Mouse (Mus musculus) thymus, postnatal 14 days (tissue): ENCODE measurements around the gene Gm9.
"Not testable (repeated sequence)": the region's sequence is repeated elsewhere in the genome, so short reads cannot be mapped to it uniquely, and the experiment has no call there.

Experiments
- DNase-seq: peaks from one replicate; pipeline ENCODE4 v3.0.0; 2021

The Gm9 gene

GRCm38 (mm10) chrX:37210941-37211340 lies at the start of gene Gm9:
TSS of gene Gm9 (minus strand) at chrX:37211041.
- DNase-seq: no peak

DNA sequence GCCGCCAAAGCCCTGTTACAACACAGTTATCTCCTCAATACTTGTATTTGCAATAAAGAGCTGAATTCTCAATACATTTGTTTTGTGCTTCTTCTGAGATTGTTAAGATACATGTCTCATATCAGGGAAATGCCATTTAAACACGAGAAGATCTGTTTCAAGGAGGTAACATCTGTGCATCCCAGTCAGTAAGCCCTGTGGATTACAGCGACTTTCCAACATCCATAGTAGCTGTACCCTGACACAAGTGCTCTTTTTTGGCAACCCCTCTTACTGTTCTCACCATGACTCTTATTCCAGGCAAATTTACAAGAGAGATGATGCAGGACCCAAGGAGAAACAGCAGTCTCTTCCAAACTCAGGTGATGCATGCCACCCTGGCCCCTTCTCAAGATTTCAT lies 38.8 kb upstream of the Gm9 start, which contains the start of gene Rhox3a:
TSS of gene Rhox3a (plus strand) at position 301 of the 400 bp plus-strand sequence.
- not testable (repeated sequence) for DNase-seq

- not testable (repeated sequence) for DNase-seq
Observed at GRCm38 (mm10) chrX:37244676-37245075, 33.8 kb upstream of the Gm9 start, which contains the start of gene Rhox2a. TSS of gene Rhox2a (plus strand) at chrX:37244976.

GRCm38 (mm10) chrX:37222158-37222557 lies 11.3 kb upstream of the Gm9 start, which contains the start of gene Rhox1:
TSS of gene Rhox1 (minus strand) at chrX:37222258.
- DNase-seq: not testable (repeated sequence)

- no peak for DNase-seq
Observed at GRCm38 (mm10) chrX:37198676-37199075, 12.2 kb downstream of the Gm9 start.

GRCm38 (mm10) chrX:37191744-37192379 lies 19.0 kb downstream of the Gm9 start:
- DNase-seq: peak; percentile 5

GRCm38 (mm10) chrX:37191105-37191743 lies 19.6 kb downstream of the Gm9 start, which contains the start of the genes Ndufa1 and Rnf113a1:
TSS of gene Ndufa1 (minus strand) at chrX:37191163.
TSS of gene Rnf113a1 (plus strand) at chrX:37191245.
- peak; percentile 87 for DNase-seq

DNA sequence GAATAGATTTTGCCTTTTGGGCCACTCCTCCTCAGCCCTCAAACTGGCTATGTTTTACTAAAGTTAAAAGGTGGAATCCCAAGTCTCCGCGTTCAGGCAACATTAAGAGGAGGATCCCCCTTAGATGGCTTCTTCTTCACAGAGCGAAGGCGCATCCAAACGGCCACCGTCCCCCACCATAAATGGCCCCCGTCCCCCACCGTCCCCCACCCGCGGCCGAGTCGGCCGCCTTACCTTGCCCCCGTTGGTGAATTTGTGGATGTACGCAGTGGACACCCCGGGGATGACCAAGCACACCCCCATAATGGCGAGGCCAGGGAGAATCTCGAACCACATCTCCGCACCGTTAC lies 20.1 kb downstream of the Gm9 start:
- no peak for DNase-seq

DNA sequence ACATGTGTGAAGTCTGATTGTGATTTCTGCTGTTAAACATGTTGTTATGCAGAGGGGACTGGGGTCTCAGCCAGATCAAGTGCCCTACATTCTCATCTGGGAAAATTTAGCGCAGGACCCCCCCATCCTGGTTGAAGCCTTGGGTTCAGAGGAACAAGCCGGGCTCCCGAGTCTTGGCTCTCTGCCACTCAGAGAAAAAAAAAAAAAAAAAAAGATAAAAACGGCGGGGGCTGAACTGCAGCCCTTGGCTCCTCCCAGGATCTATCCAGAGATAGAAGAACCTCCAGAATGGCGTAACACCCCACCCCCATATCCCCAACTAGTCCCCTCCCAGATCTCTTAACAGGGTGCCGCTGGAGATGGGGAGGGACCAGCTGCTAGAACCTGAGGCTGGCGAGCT lies 26.4 kb downstream of the Gm9 start:
- DNase-seq: not testable (repeated sequence)

DNA sequence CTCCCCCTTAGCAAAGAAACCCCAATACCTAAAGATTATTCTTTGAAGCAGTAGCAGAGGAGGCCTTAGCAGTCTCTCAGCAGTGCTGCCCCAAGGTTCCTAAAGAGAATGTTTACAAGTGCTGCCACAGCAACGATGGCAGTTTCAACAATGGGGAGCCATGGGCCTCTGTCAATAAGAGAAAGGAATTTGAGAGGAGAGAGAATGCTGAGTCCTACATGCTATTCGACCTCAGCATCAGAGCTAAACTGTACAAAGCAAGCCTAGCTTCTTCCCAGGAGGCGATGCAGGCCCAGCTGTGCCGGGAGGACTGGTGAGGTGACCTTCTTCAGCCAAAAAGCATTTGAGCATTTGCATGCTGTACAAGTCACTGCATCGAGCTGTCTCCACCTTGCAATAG lies 42.1 kb downstream of the Gm9 start, which contains the start of gene Akap14:
TSS of gene Akap14 (minus strand) at position 101 of the 400 bp plus-strand sequence.
- DNase-seq: no peak

DNA sequence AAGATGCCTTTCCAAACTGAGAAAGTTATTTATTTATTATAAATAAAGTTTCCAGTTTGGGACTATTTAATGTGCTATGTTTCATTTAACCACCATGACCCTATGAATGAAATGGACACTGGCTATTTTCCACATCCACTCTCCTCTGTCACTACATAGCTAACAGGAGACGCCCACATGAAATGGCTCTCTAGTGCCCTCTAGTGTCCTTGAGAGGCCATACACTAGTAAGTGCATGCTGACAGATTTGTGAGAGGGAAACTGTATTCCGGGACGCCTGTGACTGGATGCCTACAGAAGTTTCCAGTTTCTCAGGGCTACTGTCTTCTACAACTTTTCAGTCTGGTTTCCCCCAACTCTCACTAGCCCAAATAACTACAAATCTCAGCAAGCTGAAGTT lies 43.8 kb downstream of the Gm9 start:
- DNase-seq: peak; percentile 43

DNA sequence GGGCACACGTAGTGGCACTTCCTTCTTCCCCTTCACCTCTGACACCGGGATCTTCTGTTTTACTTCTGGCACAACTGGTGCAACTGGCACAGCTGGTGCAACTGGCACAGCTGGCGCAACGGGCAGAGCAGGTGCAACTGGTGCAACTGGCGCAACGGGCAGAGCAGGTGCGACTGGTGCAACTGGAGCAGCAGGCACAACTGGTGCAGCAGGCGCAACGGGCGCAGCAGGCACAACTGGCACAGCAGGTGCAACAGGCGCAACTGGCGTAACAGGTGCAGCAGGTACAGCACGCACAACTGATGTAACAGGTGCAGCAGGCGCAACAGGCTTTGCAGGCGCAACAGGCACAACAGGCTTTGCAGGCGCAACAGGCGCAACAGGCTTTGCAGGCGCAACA lies 47.7 kb downstream of the Gm9 start:
- no peak for DNase-seq

- DNase-seq: peak; percentile 4
Observed at GRCm38 (mm10) chrX:37161169-37161568, 49.7 kb downstream of the Gm9 start.
